Mouse (Mus musculus) lung, postnatal 0 days (tissue): ENCODE data around the gene Phykpl.

Experiments used
- CTCF ChIP-seq: IDR thresholded peaks from 2 replicates; pipeline ENCODE4 v1.5.1; 2016; ENCODE audit warnings: antibody characterized with exemption, mild to moderate bottlenecking
- EP300 ChIP-seq: IDR thresholded peaks from 2 replicates; pipeline ENCODE4 v1.6.1; 2016; ENCODE audit warnings: antibody characterized with exemption, mild to moderate bottlenecking, control low read depth

- TF ChIP-seq EP300 (no peak), CTCF (no peak)
These were observed 47.7 kb downstream of the Phykpl start for GRCm38 (mm10) chr11:51632130-51632753.
